Mouse (Mus musculus) lung, adult 2 months (tissue): Measurements from ENCODE around the gene 4930539E08Rik. TPM values are rescaled to one million over a fixed set of nuclear protein-coding genes. Genes with fewer than 3 reads are reported as not detected.

ENCODE experiments used
- DNase-seq: peaks from one replicate; pipeline ENCODE4 v3.0.0; 2022
- H3K4me1 ChIP-seq: fragments of 200-500 bp; 2 replicates; pipeline ENCODE4 v1.6.1; 2011; ENCODE audit warnings: low read length; ENCODE audit not compliant: control insufficient read depth, insufficient read depth
- H3K4me3 ChIP-seq: fragments of 200-500 bp; replicated peaks from 2 replicates; pipeline ENCODE3; 2011; ENCODE audit warnings: low read depth, mild to moderate bottlenecking, control low read depth, low read length; ENCODE audit errors: extremely low read depth
- CTCF ChIP-seq: fragments of 200-500 bp; IDR thresholded peaks from 2 replicates; pipeline ENCODE4 v1.5.1; 2011; ENCODE audit warnings: mild to moderate bottlenecking, low read length, control low read depth; ENCODE audit not compliant: insufficient read depth
- POLR2A ChIP-seq: fragments of 200-500 bp; IDR thresholded peaks from 2 replicates; pipeline ENCODE4 v1.6.1; 2011; ENCODE audit warnings: low read depth, mild to moderate bottlenecking, control low read depth, low read length, borderline replicate concordance; ENCODE audit errors: extremely low read depth
- WGBS: fragments of 180-500 bp; shearing (Covaris S2); methylation state at CpG from one replicate; pipeline ENCODE4 v1.1.7; 2018; 5-methylcytosine and 5-hydroxymethylcytosine counted together
- polyA plus RNA-seq: library from polyadenylated mRNA; depleted of rRNA; stranded (reverse); fragments of >200 nt; gene quantifications from 2 replicates; pipeline ENCODE4 v1.2.3, GENCODE M21; 2012

Gene 4930539E08Rik
- polyA plus RNA-seq, 1 experiment: 0.05 TPM

DNA sequence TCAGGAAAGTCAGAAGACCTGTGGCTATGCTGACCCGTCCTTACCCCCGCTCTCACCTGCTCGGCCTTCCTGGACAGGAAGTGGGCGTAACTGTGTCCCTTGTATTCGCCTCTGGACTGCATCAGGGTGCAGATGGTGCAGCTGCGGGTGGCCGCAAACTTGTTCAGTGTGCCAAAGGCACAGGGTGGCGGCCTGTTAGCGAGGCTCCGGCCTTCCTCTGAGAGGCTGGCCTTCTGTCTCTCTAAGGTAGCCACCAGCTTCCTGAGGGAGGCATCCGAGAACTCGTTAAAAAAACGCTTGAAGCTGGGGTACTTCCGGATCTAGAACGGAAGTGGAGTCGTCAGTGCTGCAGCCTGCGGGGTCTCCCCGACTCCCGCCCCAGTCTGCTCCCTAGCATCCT lies 15.7 kb downstream of the 4930539E08Rik start:
- TF ChIP-seq CTCF (no peak), POLR2A (no peak)
- DNase-seq: no peak
- WGBS: 57% methylated on average over 19 of the region's 19 CpGs
- Histone ChIP-seq H3K4me1 (peaks cover 1% of the 10 kb centered on the region), H3K4me3 (no peak overlapping the region)

DNA sequence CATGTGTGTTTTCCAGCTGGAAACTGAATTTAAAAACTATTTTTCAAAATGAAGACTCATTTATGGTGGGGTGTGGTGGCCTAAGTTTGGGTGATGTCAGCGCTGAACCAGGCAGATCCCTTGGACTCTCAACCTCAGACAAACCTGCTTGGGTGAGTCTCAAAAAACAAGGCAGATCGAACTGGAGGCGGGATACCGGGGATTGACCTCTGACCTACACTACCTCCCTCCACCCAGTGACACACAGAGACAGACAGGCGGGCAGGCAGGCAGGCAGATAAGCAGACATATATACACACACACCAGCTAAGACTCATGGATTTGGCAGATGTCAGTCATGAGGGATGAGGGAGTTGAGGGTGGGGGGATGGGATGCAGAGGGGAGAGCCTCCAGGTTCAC lies 16.9 kb downstream of the 4930539E08Rik start:
- DNase-seq: no peak
- no peak for TF ChIP-seq CTCF
- Histone ChIP-seq H3K4me1 (peaks cover 5% of the 10 kb centered on the region), H3K4me3 (no peak overlapping the region)
- 84% methylated on average over 5 of the region's 5 CpGs for WGBS

DNA sequence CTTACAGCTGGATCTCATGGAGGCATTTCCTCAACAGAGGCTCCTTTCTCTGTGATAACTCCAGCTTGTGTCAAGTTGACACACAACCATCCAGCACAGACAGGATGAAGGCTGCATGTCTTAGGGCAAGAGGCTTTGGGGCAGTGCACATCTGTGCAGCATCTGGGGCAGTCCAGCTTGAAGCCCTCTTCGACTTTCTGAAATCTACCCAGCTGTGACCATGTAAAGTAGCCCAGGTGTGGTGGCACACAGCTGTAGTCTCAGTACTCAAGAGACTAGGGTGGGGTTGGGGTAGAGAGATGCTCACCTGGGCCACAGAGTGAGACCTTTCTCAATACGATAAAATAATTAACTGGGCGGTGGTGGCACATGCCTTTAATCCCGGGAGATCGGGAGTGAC lies 17.3 kb downstream of the 4930539E08Rik start:
- 89% methylated on average over 5 of the region's 5 CpGs for WGBS
- no peak for DNase-seq

DNA sequence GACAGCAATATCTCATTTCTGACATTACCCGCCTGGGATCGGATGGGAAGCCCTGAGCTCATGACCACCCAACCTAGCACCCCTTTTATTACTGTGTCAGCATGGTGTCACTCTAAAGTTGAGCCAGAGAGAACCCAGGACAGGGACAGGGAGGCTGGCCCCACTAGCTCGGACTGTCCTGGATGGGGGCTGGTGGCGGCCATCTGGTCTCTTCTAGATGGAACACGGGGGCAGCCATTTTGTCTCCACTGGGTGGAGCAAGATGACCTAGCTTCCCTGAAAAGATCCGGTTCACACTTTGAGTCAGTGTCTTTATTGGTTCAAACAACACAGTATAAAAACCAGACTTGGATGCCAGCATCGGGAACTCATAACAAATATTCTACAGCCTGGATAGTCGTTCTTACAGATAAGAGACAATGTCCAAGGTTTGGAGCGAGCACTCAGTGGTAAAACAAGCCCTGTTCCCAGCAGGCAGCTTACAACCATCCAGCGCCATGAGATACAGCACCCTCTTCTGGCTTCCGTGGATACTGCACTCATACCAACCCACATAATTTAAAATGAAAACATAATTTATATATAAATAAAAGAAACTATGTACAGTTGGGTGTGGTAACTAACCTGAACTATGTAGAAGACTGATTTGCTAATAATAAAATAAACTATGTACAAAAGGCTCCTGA lies 18.9 kb downstream of the 4930539E08Rik start:
- WGBS: 92% methylated on average over 11 of the region's 11 CpGs
- peaks cover 5% of the 10 kb centered on the region for H3K4me1 ChIP-seq
- TF ChIP-seq CTCF (0 out of 2 replicates have a peak, but pooled peaks have one; percentile 29), POLR2A (no peak)
- no peak overlapping the region for H3K4me3 ChIP-seq
- DNase-seq: no peak

More for the DNA sequence above, 17.3 kb downstream of the 4930539E08Rik start:
- H3K4me1 ChIP-seq: peaks cover 5% of the 10 kb centered on the region
- H3K4me3 ChIP-seq: no peak overlapping the region
- TF ChIP-seq CTCF (no peak), POLR2A (no peak)

DNA sequence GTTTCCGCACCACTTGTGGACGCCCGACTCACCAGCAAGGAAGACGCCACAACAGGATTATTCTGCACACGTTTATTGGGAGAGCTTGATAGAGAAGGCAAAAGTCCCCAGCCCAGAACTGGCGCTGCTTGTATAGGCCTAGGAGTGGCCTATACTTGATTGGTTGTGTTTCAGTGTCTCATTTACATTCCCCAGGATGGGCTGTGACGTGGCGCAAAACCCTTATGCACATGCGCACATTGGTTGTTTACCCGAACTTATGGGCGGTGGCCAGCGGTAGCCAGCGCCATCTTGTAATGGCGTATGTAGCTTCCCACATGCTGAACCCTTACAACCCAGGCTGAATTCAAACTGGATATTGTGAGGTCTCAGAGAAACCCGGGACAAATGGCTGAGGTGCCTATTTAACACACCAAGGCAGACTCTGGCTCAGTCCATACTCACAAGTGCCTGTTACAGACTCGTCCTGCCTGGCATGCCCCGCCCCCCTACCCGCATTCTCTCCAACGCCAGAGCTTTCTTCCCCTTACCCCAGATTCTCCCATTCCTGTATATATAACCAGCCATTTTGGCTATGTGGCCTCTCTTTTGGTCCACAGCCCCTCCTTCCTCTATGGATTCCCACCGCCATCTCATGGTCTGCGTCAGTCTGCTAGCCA lies 19.8 kb downstream of the 4930539E08Rik start:
- peaks cover 5% of the 10 kb centered on the region for H3K4me1 ChIP-seq
- 94% methylated on average over 21 of the region's 21 CpGs for WGBS
- no peak overlapping the region for H3K4me3 ChIP-seq
- DNase-seq: no peak
- TF ChIP-seq CTCF (no peak), POLR2A (no peak)

DNA sequence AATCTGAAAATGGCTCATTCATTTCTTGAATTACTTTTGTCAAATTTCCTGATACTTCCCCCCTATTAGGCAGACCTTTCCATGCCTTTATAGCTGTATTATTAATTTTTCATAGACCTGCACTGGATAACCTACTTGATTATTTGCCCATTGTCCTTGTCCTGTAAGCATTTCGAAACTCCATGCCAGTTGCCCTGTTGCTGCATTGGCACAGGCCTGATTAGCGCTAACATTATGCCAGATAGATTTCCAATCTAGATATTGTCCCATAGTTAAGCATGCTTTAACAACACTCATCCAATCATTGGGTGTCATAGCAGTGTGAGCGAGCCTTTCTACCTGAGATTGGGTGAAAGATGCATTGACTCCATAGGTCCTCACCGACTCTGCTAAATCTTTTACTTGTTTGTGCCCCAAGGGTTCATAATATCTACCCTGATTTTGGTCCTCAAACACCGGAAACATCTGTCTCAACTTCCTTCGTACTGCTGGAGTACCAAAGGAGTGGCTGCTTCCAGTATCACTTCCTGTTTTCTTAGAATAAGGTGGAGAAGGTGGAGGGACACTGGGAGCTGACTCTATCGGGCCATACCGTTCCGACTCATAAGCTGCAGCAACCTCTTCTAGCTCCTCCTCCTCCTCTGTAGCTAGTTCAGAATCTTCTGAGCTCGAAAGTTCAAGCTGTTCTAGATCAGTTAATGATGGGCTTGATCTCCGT lies 20.9 kb downstream of the 4930539E08Rik start:
- Histone ChIP-seq H3K4me3 (no peak overlapping the region), H3K4me1 (peaks cover 5% of the 10 kb centered on the region)
- 50% methylated on average over 11 of the region's 11 CpGs for WGBS
- TF ChIP-seq POLR2A (no peak), CTCF (no peak)
- no peak for DNase-seq

DNA sequence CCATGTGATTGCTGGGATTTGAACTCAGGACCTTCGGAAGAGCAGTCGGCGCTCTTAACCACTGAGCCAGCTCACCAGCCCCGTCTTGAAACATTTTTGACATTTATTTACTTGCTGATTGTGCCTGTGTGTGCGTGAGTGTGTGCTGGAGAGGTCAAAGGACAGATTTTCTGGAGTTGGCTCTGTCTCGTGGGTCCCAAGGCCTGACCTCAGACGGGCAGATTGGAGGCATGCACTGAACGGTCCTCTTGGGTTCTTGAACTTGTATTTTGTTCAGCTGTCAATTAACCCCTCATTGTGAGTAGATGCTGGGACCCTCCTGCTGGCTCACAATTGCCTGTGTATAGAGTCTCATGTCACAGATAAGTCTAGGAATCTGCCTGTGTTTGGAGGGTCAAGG lies 28.9 kb downstream of the 4930539E08Rik start:
- no peak for DNase-seq
- Histone ChIP-seq H3K4me1 (no peaks in the 10 kb centered on the region), H3K4me3 (no peak overlapping the region)
- TF ChIP-seq CTCF: no peak
- no peak for TF ChIP-seq POLR2A
- 78% methylated on average over 8 of the region's 8 CpGs for WGBS

DNA sequence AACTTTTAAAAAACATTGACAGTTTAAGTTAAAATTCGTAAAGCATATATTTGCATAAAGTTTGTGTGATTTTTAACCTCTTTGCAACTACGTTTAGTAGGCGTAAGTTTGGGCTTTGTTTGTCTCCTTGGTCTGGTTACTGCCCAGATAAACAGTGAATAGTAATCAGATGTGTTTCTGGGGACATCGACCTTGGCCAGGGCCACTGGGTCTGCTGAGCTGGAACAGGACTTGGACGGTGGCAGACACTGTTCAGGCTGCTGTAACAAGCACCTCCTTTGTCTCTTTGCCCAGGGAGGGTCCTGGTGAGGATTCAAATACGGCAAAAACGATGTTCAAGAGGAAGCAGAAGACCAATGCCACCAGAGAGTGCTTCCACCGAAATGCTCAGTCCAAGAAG lies 29.9 kb downstream of the 4930539E08Rik start:
- no peak for TF ChIP-seq CTCF
- no peak for TF ChIP-seq POLR2A
- 80% methylated on average over 8 of the region's 8 CpGs for WGBS
- DNase-seq: no peak
- Histone ChIP-seq H3K4me1 (no peaks in the 10 kb centered on the region), H3K4me3 (no peak overlapping the region)

DNA sequence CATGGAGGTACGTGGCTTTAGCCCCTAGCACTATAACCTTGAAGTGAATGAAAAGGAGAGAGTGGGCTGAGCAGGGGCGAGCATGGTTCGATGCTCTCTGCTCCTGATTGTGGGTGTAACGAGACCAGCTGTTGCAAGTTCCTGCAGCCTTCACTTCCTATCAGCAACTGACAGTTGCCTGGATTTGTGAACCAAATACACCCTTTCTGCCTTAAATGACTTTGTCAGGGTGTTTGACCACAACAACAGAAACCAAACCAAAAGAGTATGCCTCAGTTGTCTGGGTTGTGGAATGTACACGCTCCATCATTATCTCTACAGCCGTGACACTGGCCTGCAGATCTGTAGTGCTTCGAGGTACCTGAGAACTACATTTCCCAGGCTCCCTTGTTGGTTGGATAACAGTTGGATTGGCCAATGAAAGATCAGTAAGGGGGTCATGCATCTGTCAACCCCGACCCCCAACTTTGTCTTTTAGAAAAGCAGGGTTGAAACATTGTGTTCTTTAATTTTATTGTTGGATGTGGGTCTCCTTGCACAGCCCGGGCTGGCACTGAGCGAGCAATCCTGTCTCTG lies 31.1 kb downstream of the 4930539E08Rik start:
- 0 out of 2 replicates have a peak, but pooled peaks cover 2% of the 10 kb centered on the region for H3K4me1 ChIP-seq
- no peak for TF ChIP-seq POLR2A
- no peak for TF ChIP-seq CTCF
- 57% methylated on average over 10 of the region's 10 CpGs for WGBS
- H3K4me3 ChIP-seq: no peak overlapping the region
- DNase-seq: no peak
